Mouse (Mus musculus): ENCODE measurements at regions not wholly inside any gene's neighbourhood (a gene's known extent, or its start where the extent isn't known, plus 50 kb on each side); places are given as distances from the start of the nearest gene placed in this dataset.

GRCm38 (mm10) chr4:127517978-127518377 lies 160.0 kb upstream of the Gjb5 start:
- H3K36me3 ChIP-seq (ENCODE audit: control insufficient read depth, insufficient read depth, low read length): no peaks in the 10 kb centered on the region
- no peaks in the 10 kb centered on the region for H3K27me3 ChIP-seq (ENCODE audit: control insufficient read depth, insufficient read depth, low read length)
- no peaks in the 10 kb centered on the region for H3K9me3 ChIP-seq (ENCODE audit: control insufficient read depth, low read length)
- H3K4me1 ChIP-seq (ENCODE audit: control insufficient read depth in 2 of 2, insufficient read depth in 2 of 2, low read length in 2 of 2): no peaks in the 10 kb centered on the region
- H3K4me2 ChIP-seq (ENCODE audit: low read length): no peak overlapping the region
- no peak overlapping the region for H3K27ac ChIP-seq (replicated peaks in 1 of 2; ENCODE audit: control insufficient read depth in 1 of 2, insufficient read depth in 1 of 2, low read depth in 2 of 2, low read length in 2 of 2)
- no peak for ATAC-seq (ENCODE audit: insufficient number of reproducible peaks, insufficient read depth, low FRiP score, low read depth)
- no peak overlapping the region for H3K4me3 ChIP-seq (ENCODE audit: control insufficient read depth in 1 of 2, insufficient read depth in 1 of 2, low read depth in 1 of 2, low read length in 2 of 2)
- no peak overlapping the region for H3K9ac ChIP-seq (ENCODE audit: low read length)
- WGBS: 79% methylated on average over 1 of the region's 1 CpGs

GRCm38 (mm10) chr4:127517539-127517938 lies 159.6 kb upstream of the Gjb5 start:
- H3K9me3 ChIP-seq (ENCODE audit: control insufficient read depth, low read length): no peaks in the 10 kb centered on the region
- 73% methylated on average over 7 of the region's 7 CpGs for WGBS
- no peaks in the 10 kb centered on the region for H3K27me3 ChIP-seq (ENCODE audit: control insufficient read depth, insufficient read depth, low read length)
- H3K4me1 ChIP-seq (ENCODE audit: control insufficient read depth in 2 of 2, insufficient read depth in 2 of 2, low read length in 2 of 2): no peaks in the 10 kb centered on the region
- no peaks in the 10 kb centered on the region for H3K36me3 ChIP-seq (ENCODE audit: control insufficient read depth, insufficient read depth, low read length)
- H3K4me2 ChIP-seq (ENCODE audit: low read length): no peak overlapping the region
- H3K4me3 ChIP-seq (ENCODE audit: control insufficient read depth in 1 of 2, insufficient read depth in 1 of 2, low read depth in 1 of 2, low read length in 2 of 2): no peak overlapping the region
- no peak overlapping the region for H3K27ac ChIP-seq (replicated peaks in 1 of 2; ENCODE audit: control insufficient read depth in 1 of 2, insufficient read depth in 1 of 2, low read depth in 2 of 2, low read length in 2 of 2)
- no peak overlapping the region for H3K9ac ChIP-seq (ENCODE audit: low read length)
- no peak for ATAC-seq (ENCODE audit: insufficient number of reproducible peaks, insufficient read depth, low FRiP score, low read depth)

DNA sequence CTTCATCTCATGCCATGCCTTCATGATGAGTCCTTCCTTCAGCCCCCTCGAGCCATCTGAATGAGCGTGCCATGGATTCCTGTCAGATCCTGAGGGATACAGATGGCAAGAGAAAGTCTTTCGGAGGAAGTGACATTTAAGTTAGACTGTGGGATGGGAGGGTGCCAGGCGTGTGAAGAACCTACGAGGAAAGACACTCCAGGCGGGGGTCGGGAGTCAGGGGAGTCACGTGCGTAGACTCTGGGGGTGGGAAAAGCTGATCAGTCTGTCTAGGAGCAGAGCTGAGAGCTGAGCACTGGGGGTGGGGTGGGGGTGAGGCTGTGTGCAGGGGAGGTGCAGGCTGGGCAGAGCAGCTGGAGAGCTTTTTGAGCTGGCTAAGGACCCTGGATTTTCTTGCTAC lies 152.0 kb upstream of the Gjb5 start:
- WGBS: 69% methylated on average over 9 of the region's 9 CpGs
- Histone ChIP-seq H3K4me1 (ENCODE audit: control insufficient read depth in 2 of 2, insufficient read depth in 2 of 2, low read length in 2 of 2) (no peaks in the 10 kb centered on the region), H3K36me3 (ENCODE audit: control insufficient read depth, insufficient read depth, low read length) (no peaks in the 10 kb centered on the region), H3K9ac (ENCODE audit: low read length) (no peak overlapping the region), H3K9me3 (ENCODE audit: control insufficient read depth, low read length) (no peaks in the 10 kb centered on the region), H3K4me2 (ENCODE audit: low read length) (no peak overlapping the region), H3K27me3 (ENCODE audit: control insufficient read depth, insufficient read depth, low read length) (no peaks in the 10 kb centered on the region), H3K4me3 (ENCODE audit: control insufficient read depth in 1 of 2, insufficient read depth in 1 of 2, low read depth in 1 of 2, low read length in 2 of 2) (no peak overlapping the region), H3K27ac (replicated peaks in 1 of 2; ENCODE audit: control insufficient read depth in 1 of 2, insufficient read depth in 1 of 2, low read depth in 2 of 2, low read length in 2 of 2) (no peak overlapping the region)
- no peak for ATAC-seq (ENCODE audit: insufficient number of reproducible peaks, insufficient read depth, low FRiP score, low read depth)

DNA sequence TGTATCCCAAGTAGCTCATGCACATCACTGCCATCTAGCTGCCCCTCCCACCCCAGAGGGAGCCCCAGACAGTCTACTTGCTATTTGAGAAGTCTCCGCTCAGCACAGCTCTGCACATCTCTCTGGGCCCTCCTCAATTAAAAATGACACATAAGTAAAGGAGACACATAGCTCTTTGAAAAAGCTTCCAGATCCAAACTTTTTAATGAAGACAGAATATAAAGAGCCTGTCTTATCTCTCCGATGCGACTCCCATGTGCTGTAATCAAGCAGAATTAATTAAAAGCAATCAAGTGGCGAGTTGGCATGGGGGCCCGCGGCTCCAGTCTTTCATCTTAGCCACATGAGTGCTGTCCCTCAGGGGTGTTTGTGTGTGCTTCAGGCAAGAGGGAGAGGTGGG lies 144.6 kb upstream of the Gjb5 start:
- Histone ChIP-seq H3K27ac (replicated peaks in 1 of 2; ENCODE audit: control insufficient read depth in 1 of 2, insufficient read depth in 1 of 2, low read depth in 2 of 2, low read length in 2 of 2) (no peak overlapping the region), H3K9me3 (ENCODE audit: control insufficient read depth, low read length) (no peaks in the 10 kb centered on the region), H3K4me1 (ENCODE audit: control insufficient read depth in 2 of 2, insufficient read depth in 2 of 2, low read length in 2 of 2) (no peaks in the 10 kb centered on the region), H3K4me3 (ENCODE audit: control insufficient read depth in 1 of 2, insufficient read depth in 1 of 2, low read depth in 1 of 2, low read length in 2 of 2) (no peak overlapping the region), H3K4me2 (ENCODE audit: low read length) (no peak overlapping the region), H3K36me3 (ENCODE audit: control insufficient read depth, insufficient read depth, low read length) (no peaks in the 10 kb centered on the region), H3K27me3 (ENCODE audit: control insufficient read depth, insufficient read depth, low read length) (no peaks in the 10 kb centered on the region), H3K9ac (ENCODE audit: low read length) (no peak overlapping the region)
- WGBS: 75% methylated on average over 6 of the region's 6 CpGs
- ATAC-seq (ENCODE audit: insufficient number of reproducible peaks, insufficient read depth, low FRiP score, low read depth): no peak

DNA sequence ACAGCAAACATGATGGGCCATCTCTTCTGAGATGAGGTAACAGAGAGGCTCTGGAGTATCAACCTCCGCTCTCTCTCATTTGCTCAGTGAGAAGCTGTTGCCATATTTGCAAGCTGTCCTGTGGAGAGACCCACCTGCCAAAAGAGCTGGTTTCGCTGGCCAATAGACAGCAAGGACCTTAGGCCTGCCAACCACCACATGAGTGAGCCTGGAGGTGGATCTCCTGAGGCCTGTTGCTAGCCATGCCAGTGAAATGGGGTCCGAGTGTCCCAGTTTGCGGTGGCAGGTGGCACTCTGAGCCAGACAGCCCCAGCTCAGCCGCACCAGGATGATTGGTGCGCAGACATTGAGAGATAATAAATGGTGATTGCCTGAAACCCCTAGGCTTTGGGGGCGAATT lies 143.9 kb upstream of the Gjb5 start:
- no peaks in the 10 kb centered on the region for H3K27me3 ChIP-seq (ENCODE audit: control insufficient read depth, insufficient read depth, low read length)
- ATAC-seq (ENCODE audit: insufficient number of reproducible peaks, insufficient read depth, low FRiP score, low read depth): no peak
- no peak overlapping the region for H3K27ac ChIP-seq (replicated peaks in 1 of 2; ENCODE audit: control insufficient read depth in 1 of 2, insufficient read depth in 1 of 2, low read depth in 2 of 2, low read length in 2 of 2)
- no peak overlapping the region for H3K4me2 ChIP-seq (ENCODE audit: low read length)
- no peaks in the 10 kb centered on the region for H3K4me1 ChIP-seq (ENCODE audit: control insufficient read depth in 2 of 2, insufficient read depth in 2 of 2, low read length in 2 of 2)
- no peaks in the 10 kb centered on the region for H3K9me3 ChIP-seq (ENCODE audit: control insufficient read depth, low read length)
- WGBS: 85% methylated on average over 7 of the region's 7 CpGs
- H3K4me3 ChIP-seq (ENCODE audit: control insufficient read depth in 1 of 2, insufficient read depth in 1 of 2, low read depth in 1 of 2, low read length in 2 of 2): no peak overlapping the region
- no peak overlapping the region for H3K9ac ChIP-seq (ENCODE audit: low read length)
- no peaks in the 10 kb centered on the region for H3K36me3 ChIP-seq (ENCODE audit: control insufficient read depth, insufficient read depth, low read length)

GRCm38 (mm10) chr4:127487016-127487780 lies 129.2 kb upstream of the Gjb5 start:
- 26% methylated on average over 10 of the region's 10 CpGs for WGBS
- H3K4me1 ChIP-seq (ENCODE audit: control insufficient read depth in 2 of 2, insufficient read depth in 2 of 2, low read length in 2 of 2): no peaks in the 10 kb centered on the region
- H3K9ac ChIP-seq (ENCODE audit: low read length): no peak overlapping the region
- no peak overlapping the region for H3K27ac ChIP-seq (replicated peaks in 1 of 2; ENCODE audit: control insufficient read depth in 1 of 2, insufficient read depth in 1 of 2, low read depth in 2 of 2, low read length in 2 of 2)
- ATAC-seq (ENCODE audit: insufficient number of reproducible peaks, insufficient read depth, low FRiP score, low read depth): no peak
- 0 out of 2 replicates have a peak, but pooled peaks cover 4% of the 10 kb centered on the region for H3K27me3 ChIP-seq (ENCODE audit: control insufficient read depth, insufficient read depth, low read length)
- H3K9me3 ChIP-seq (ENCODE audit: control insufficient read depth, low read length): no peaks in the 10 kb centered on the region
- no peaks in the 10 kb centered on the region for H3K36me3 ChIP-seq (ENCODE audit: control insufficient read depth, insufficient read depth, low read length)
- H3K4me3 ChIP-seq (ENCODE audit: control insufficient read depth in 1 of 2, insufficient read depth in 1 of 2, low read depth in 1 of 2, low read length in 2 of 2): no peak overlapping the region
- H3K4me2 ChIP-seq (ENCODE audit: low read length): no peak overlapping the region

DNA sequence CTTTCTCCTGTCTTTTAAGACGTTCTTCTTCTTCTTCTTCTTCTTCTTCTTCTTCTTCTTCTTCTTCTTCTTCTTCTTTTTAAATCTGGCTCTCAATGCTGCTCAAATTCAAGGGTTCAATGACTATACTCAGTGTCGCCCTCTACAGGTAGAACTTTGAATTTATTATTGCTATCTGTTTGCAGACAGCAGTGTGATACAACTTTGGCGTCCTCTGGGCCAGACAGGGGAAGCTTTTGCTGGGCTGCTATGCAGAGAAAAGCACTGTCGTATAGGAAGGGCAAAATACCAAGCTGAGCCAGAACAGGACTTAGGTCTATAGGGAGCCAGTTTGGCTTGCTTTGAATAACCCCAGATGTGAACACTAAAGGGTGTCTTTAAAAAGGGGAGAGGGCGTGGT lies 127.3 kb upstream of the Gjb5 start:
- Histone ChIP-seq H3K4me2 (ENCODE audit: low read length) (no peak overlapping the region), H3K9ac (ENCODE audit: low read length) (no peak overlapping the region), H3K27ac (replicated peaks in 1 of 2; ENCODE audit: control insufficient read depth in 1 of 2, insufficient read depth in 1 of 2, low read depth in 2 of 2, low read length in 2 of 2) (no peak overlapping the region), H3K4me1 (ENCODE audit: control insufficient read depth in 2 of 2, insufficient read depth in 2 of 2, low read length in 2 of 2) (no peaks in the 10 kb centered on the region), H3K4me3 (ENCODE audit: control insufficient read depth in 1 of 2, insufficient read depth in 1 of 2, low read depth in 1 of 2, low read length in 2 of 2) (no peak overlapping the region), H3K9me3 (ENCODE audit: control insufficient read depth, low read length) (no peaks in the 10 kb centered on the region), H3K36me3 (ENCODE audit: control insufficient read depth, insufficient read depth, low read length) (no peaks in the 10 kb centered on the region), H3K27me3 (ENCODE audit: control insufficient read depth, insufficient read depth, low read length) (0 out of 2 replicates have a peak, but pooled peaks cover 4% of the 10 kb centered on the region)
- 70% methylated on average over 5 of the region's 5 CpGs for WGBS
- no peak for ATAC-seq (ENCODE audit: insufficient number of reproducible peaks, insufficient read depth, low FRiP score, low read depth)

DNA sequence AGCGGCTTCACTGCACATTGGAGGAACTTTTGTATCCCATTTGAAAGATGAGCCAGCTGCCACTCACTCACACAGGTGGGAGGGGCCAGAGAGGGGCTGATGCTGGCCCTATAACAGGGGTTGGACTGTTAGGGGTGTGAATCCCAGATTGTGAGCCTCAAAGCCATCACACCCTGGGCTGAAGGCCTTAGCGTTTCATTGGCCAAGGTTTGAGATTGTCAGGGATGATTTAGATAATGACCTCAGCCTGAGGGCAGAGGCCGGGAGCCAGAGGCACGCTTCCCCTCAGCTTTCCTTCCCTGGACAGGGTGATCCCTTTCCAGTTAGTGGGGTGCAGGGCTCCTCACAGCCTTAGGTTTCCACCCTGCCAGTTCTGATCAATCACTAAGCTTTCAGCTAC lies 124.5 kb upstream of the Gjb5 start:
- WGBS: 65% methylated on average over 4 of the region's 4 CpGs
- Histone ChIP-seq H3K27ac (replicated peaks in 1 of 2; ENCODE audit: control insufficient read depth in 1 of 2, insufficient read depth in 1 of 2, low read depth in 2 of 2, low read length in 2 of 2) (no peak overlapping the region), H3K9ac (ENCODE audit: low read length) (no peak overlapping the region), H3K9me3 (ENCODE audit: control insufficient read depth, low read length) (no peaks in the 10 kb centered on the region), H3K4me2 (ENCODE audit: low read length) (no peak overlapping the region), H3K27me3 (ENCODE audit: control insufficient read depth, insufficient read depth, low read length) (0 out of 2 replicates have a peak, but pooled peaks cover 4% of the 10 kb centered on the region), H3K4me3 (ENCODE audit: control insufficient read depth in 1 of 2, insufficient read depth in 1 of 2, low read depth in 1 of 2, low read length in 2 of 2) (no peak overlapping the region), H3K36me3 (ENCODE audit: control insufficient read depth, insufficient read depth, low read length) (no peaks in the 10 kb centered on the region), H3K4me1 (ENCODE audit: control insufficient read depth in 2 of 2, insufficient read depth in 2 of 2, low read length in 2 of 2) (no peaks in the 10 kb centered on the region)
- ATAC-seq (ENCODE audit: insufficient number of reproducible peaks, insufficient read depth, low FRiP score, low read depth): no peak

All from heart, embryonic 14.5 days (tissue).